Mouse (Mus musculus): ENCODE results near the gene Erc1. TPM values are rescaled to one million over a fixed set of nuclear protein-coding genes. Genes with fewer than 3 reads are reported as not detected.
A peak's percentile ranks its signal among the peaks of the same experiment; 100 is the strongest.

Erc1 gene
- 2.4 and 2.7 TPM in 2 replicates for polyA plus RNA-seq (2015; fragmentation: Nextera tagmentation; extraction: Ambion mirVana)

DNA sequence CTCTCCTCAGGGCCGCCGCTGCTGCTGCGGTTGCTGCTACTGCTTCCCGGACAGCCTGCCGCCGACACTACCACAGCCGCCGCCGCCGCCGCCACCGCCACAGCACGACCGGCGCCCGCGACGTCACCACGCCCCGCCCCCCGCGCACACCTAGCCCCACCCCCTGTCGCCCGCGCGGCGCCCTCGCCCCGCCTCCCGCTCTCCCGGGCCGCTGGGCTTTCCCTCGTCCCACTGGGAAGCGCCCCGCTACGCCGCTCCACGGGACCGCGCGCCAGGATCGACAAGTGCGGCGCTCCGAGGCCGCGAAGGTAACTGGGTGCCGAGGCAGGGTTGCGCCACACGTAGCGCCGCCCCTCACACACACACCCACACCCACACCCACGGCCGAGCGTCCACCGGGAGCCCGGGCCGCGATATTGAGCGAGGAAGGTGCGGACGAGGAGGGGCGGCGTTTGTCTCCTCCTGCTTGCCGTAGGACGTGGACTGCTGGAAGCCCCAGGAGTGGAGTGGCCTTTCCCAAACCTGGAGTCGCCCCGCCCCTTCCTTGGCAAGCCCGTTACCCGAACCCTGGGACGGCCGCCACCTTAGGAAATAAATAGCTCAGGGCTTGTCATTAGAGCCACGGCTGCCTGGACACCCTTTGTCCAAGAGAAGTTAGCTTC, at the start of gene Erc1:
TSS of gene Erc1 (minus strand) at position 134 of the 662 bp plus-strand sequence.
- H3K9me3 ChIP-seq (replicated peaks; ENCODE audit: control insufficient read depth, low read length) = no peaks in the 10 kb centered on the region
- peak within 1 kb of the TSS; percentile 93 for H3K27ac ChIP-seq (ENCODE audit: low read length)
- WGBS (ENCODE audit: insufficient replicate concordance) = under 1% methylated on average over 61 of the region's 73 CpGs
- peak within 1 kb of the TSS; percentile 89 for H3K4me2 ChIP-seq (ENCODE audit: low read depth, low read length)
- H3K36me3 ChIP-seq (ENCODE audit: control insufficient read depth, insufficient read depth) = no peaks in the 10 kb centered on the region
- peak within 1 kb of the TSS; percentile 91 for H3K9ac ChIP-seq (ENCODE audit: low read depth, low read length)
- H3K4me1 ChIP-seq (ENCODE audit: control insufficient read depth, low read depth, low read length) = peaks cover 13% of the 10 kb centered on the region
- no peaks in the 10 kb centered on the region for H3K27me3 ChIP-seq (ENCODE audit: control insufficient read depth, insufficient read depth, low read depth, low read length)
- peak within 1 kb of the TSS; percentile 89 for H3K4me3 ChIP-seq (ENCODE audit: low read depth, low read length)
- ATAC-seq (ENCODE audit: low read depth) = peak; percentile 93

- no peaks in the 10 kb centered on the region for H3K27me3 ChIP-seq (ENCODE audit: control insufficient read depth, insufficient read depth, low read depth, low read length)
- no peak overlapping the region for H3K9ac ChIP-seq (ENCODE audit: low read depth, low read length)
- no peaks in the 10 kb centered on the region for H3K4me1 ChIP-seq (ENCODE audit: control insufficient read depth, low read depth, low read length)
- no peak overlapping the region for H3K4me2 ChIP-seq (ENCODE audit: low read depth, low read length)
- no peak overlapping the region for H3K4me3 ChIP-seq (ENCODE audit: low read depth, low read length)
- no peaks in the 10 kb centered on the region for H3K9me3 ChIP-seq (replicated peaks; ENCODE audit: control insufficient read depth, low read length)
- ATAC-seq (ENCODE audit: low read depth) = no peak
- no peak overlapping the region for H3K27ac ChIP-seq (ENCODE audit: low read length)
- 41% methylated on average over 7 of the region's 7 CpGs for WGBS (ENCODE audit: insufficient replicate concordance)
- H3K36me3 ChIP-seq (ENCODE audit: control insufficient read depth, insufficient read depth) = no peaks in the 10 kb centered on the region
These were observed 44.7 kb upstream of the Erc1 start for GRCm38 (mm10) chr6:119892711-119893110.

DNA sequence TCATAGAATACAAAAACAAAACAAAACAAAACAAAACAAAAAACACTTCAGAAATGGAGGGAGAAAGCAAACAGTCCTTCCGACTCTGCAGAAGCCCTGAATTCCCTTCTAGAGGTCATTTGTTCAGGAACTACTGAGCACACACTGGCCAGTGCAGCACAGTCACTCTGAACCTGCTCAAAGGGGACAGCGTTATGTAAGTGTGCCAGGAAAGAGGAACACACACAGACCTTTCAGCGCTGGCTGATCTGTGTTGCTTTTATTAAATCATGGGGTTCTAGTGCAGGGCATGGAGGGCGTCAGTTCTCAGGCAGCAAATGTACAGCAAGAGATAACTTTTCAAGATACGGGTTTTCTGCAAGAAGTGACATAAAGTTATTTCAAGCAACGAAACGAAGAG, 35.2 kb upstream of the Erc1 start:
- Histone ChIP-seq H3K27ac (ENCODE audit: low read length) (no peak overlapping the region), H3K9me3 (replicated peaks; ENCODE audit: control insufficient read depth, low read length) (no peaks in the 10 kb centered on the region), H3K4me1 (ENCODE audit: control insufficient read depth, low read depth, low read length) (no peaks in the 10 kb centered on the region), H3K27me3 (ENCODE audit: control insufficient read depth, insufficient read depth, low read depth, low read length) (no peaks in the 10 kb centered on the region; the same call in 1 of the 2 replicates), H3K36me3 (ENCODE audit: control insufficient read depth, insufficient read depth) (no peaks in the 10 kb centered on the region), H3K9ac (ENCODE audit: low read depth, low read length) (no peak overlapping the region), H3K4me2 (ENCODE audit: low read depth, low read length) (no peak overlapping the region), H3K4me3 (ENCODE audit: low read depth, low read length) (no peak overlapping the region)
- 37% methylated on average over 7 of the region's 7 CpGs for WGBS (ENCODE audit: insufficient replicate concordance)
- no peak for ATAC-seq (ENCODE audit: low read depth)

- Histone ChIP-seq H3K4me2 (ENCODE audit: low read depth, low read length) (no peak overlapping the region), H3K36me3 (ENCODE audit: control insufficient read depth, insufficient read depth) (no peaks in the 10 kb centered on the region), H3K27ac (ENCODE audit: low read length) (no peak overlapping the region), H3K4me3 (ENCODE audit: low read depth, low read length) (no peak overlapping the region), H3K4me1 (ENCODE audit: control insufficient read depth, low read depth, low read length) (no peaks in the 10 kb centered on the region), H3K9me3 (replicated peaks; ENCODE audit: control insufficient read depth, low read length) (no peaks in the 10 kb centered on the region), H3K27me3 (ENCODE audit: control insufficient read depth, insufficient read depth, low read depth, low read length) (no peaks in the 10 kb centered on the region), H3K9ac (ENCODE audit: low read depth, low read length) (no peak overlapping the region)
- 75% methylated on average over 11 of the region's 11 CpGs for WGBS (ENCODE audit: insufficient replicate concordance)
- ATAC-seq (ENCODE audit: low read depth) = no peak
These were observed 16.5 kb upstream of the Erc1 start for GRCm38 (mm10) chr6:119864341-119865034.

DNA sequence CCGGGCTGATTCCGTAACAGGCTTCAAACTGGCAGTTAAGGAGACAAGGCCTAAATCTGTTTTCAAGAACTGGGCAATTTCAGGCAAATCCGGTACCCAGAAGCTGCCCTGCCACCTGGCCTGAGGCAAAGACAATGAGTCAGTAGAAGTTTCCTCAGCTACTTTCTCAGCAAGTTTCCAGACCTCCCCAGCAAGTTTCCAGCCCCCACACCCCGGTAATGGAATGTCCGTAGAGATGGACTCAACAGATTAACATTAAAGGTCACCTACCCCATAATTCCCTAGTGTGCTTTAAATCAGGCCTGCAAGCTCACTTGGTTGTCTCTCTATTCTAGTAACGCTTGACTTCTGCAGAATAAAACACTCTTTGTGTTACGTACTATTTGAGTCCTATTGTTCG, 13.6 kb upstream of the Erc1 start:
- H3K4me3 ChIP-seq (ENCODE audit: low read depth, low read length) = no peak overlapping the region
- H3K4me1 ChIP-seq (ENCODE audit: control insufficient read depth, low read depth, low read length) = no peaks in the 10 kb centered on the region
- H3K9ac ChIP-seq (ENCODE audit: low read depth, low read length) = no peak overlapping the region
- no peak overlapping the region for H3K4me2 ChIP-seq (ENCODE audit: low read depth, low read length)
- WGBS (ENCODE audit: insufficient replicate concordance) = 74% methylated on average over 8 of the region's 8 CpGs
- ATAC-seq (ENCODE audit: low read depth) = no peak
- no peaks in the 10 kb centered on the region for H3K27me3 ChIP-seq (ENCODE audit: control insufficient read depth, insufficient read depth, low read depth, low read length)
- H3K9me3 ChIP-seq (replicated peaks; ENCODE audit: control insufficient read depth, low read length) = no peaks in the 10 kb centered on the region
- no peak overlapping the region for H3K27ac ChIP-seq (ENCODE audit: low read length)
- H3K36me3 ChIP-seq (ENCODE audit: control insufficient read depth, insufficient read depth) = no peaks in the 10 kb centered on the region

DNA sequence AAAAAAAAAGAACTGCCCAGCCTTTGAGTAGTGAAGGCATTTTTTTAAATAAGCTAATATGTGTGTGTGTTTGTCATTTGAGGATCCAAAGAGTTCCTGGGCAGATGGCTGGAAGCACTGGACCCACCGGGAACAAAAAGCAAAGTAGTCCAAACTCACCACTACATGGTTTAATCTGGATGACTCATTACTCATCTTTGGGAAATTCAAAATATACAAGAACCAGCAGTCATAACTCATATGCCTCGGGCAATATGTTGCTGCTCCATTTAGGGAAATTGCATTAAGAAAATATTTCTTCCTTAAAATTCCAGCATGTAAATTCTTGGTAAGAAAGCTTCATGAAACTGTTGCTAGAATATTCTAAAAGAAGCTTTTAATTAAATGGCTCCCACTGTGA, 12.3 kb upstream of the Erc1 start:
- Histone ChIP-seq H3K27ac (ENCODE audit: low read length) (no peak overlapping the region), H3K4me3 (ENCODE audit: low read depth, low read length) (no peak overlapping the region), H3K4me2 (ENCODE audit: low read depth, low read length) (no peak overlapping the region), H3K9ac (ENCODE audit: low read depth, low read length) (no peak overlapping the region), H3K4me1 (ENCODE audit: control insufficient read depth, low read depth, low read length) (no peaks in the 10 kb centered on the region), H3K9me3 (replicated peaks; ENCODE audit: control insufficient read depth, low read length) (no peaks in the 10 kb centered on the region), H3K27me3 (ENCODE audit: control insufficient read depth, insufficient read depth, low read depth, low read length) (no peaks in the 10 kb centered on the region), H3K36me3 (ENCODE audit: control insufficient read depth, insufficient read depth) (no peaks in the 10 kb centered on the region)
- WGBS (ENCODE audit: insufficient replicate concordance) = 70% methylated on average over 2 of the region's 2 CpGs
- ATAC-seq (ENCODE audit: low read depth) = no peak

- H3K9ac ChIP-seq (ENCODE audit: low read depth, low read length) = no peak overlapping the region
- no peak overlapping the region for H3K27ac ChIP-seq (ENCODE audit: low read length)
- WGBS (ENCODE audit: insufficient replicate concordance) = 72% methylated on average over 4 of the region's 4 CpGs
- H3K4me2 ChIP-seq (ENCODE audit: low read depth, low read length) = no peak overlapping the region
- ATAC-seq (ENCODE audit: low read depth) = no peak
- H3K27me3 ChIP-seq (ENCODE audit: control insufficient read depth, insufficient read depth, low read depth, low read length) = no peaks in the 10 kb centered on the region
- H3K4me1 ChIP-seq (ENCODE audit: control insufficient read depth, low read depth, low read length) = no peaks in the 10 kb centered on the region
- H3K9me3 ChIP-seq (replicated peaks; ENCODE audit: control insufficient read depth, low read length) = no peaks in the 10 kb centered on the region
- H3K36me3 ChIP-seq (ENCODE audit: control insufficient read depth, insufficient read depth) = no peaks in the 10 kb centered on the region
- H3K4me3 ChIP-seq (ENCODE audit: low read depth, low read length) = no peak overlapping the region
These were observed 7.5 kb upstream of the Erc1 start for GRCm38 (mm10) chr6:119855471-119855870.

DNA sequence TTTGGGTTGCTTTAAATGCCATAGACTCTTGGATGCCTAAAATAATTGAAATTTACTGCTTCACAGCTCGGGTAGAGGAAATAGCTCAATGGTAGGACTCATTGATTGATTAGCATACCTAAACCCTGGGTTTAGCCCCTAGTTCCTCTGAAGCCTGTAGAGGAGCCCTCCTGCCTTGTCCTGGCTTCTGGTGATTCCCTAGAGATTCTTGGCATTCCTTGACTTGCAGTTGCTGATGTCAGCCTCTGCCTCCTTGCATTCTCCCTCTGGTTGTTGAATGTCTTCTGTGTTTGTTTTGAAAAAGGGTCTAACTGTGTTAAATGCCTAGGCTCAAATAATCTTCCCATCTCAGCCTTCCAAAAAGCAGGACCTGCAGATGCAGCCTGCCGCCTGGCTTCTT, 6.2 kb upstream of the Erc1 start:
- Histone ChIP-seq H3K9me3 (replicated peaks; ENCODE audit: control insufficient read depth, low read length) (no peaks in the 10 kb centered on the region), H3K36me3 (ENCODE audit: control insufficient read depth, insufficient read depth) (no peaks in the 10 kb centered on the region)
- 44% methylated on average over 2 of the region's 2 CpGs for WGBS (ENCODE audit: insufficient replicate concordance)

GRCm38 (mm10) chr6:119849858-119850257, 1.9 kb upstream of the Erc1 start:
- ATAC-seq (ENCODE audit: low read depth) = no peak
- Histone ChIP-seq H3K27me3 (ENCODE audit: control insufficient read depth, insufficient read depth, low read depth, low read length) (no peaks in the 10 kb centered on the region), H3K27ac (ENCODE audit: low read length) (no peak overlapping the region), H3K36me3 (ENCODE audit: control insufficient read depth, insufficient read depth) (no peaks in the 10 kb centered on the region), H3K4me2 (ENCODE audit: low read depth, low read length) (no peak overlapping the region), H3K4me1 (ENCODE audit: control insufficient read depth, low read depth, low read length) (peaks cover 13% of the 10 kb centered on the region), H3K4me3 (ENCODE audit: low read depth, low read length) (no peak overlapping the region), H3K9ac (ENCODE audit: low read depth, low read length) (no peak overlapping the region), H3K9me3 (replicated peaks; ENCODE audit: control insufficient read depth, low read length) (no peaks in the 10 kb centered on the region)
- WGBS (ENCODE audit: insufficient replicate concordance) = 81% methylated on average over 3 of the region's 3 CpGs

More for the DNA sequence above, 6.2 kb upstream of the Erc1 start:
- Histone ChIP-seq H3K9ac (ENCODE audit: low read depth, low read length) (no peak overlapping the region), H3K4me3 (ENCODE audit: low read depth, low read length) (no peak overlapping the region), H3K4me1 (ENCODE audit: control insufficient read depth, low read depth, low read length) (no peaks in the 10 kb centered on the region), H3K4me2 (ENCODE audit: low read depth, low read length) (no peak overlapping the region), H3K27ac (ENCODE audit: low read length) (no peak overlapping the region), H3K27me3 (ENCODE audit: control insufficient read depth, insufficient read depth, low read depth, low read length) (no peaks in the 10 kb centered on the region)
- no peak for ATAC-seq (ENCODE audit: low read depth)

Measured in liver, embryonic 16.5 days (tissue).